Mouse (Mus musculus) ES-Bruce4 (cell line): ENCODE measurements around the gene Zc3h14.

Experiments
- CTCF ChIP-seq: IDR thresholded peaks from one replicate; pipeline ENCODE4 v1.8.1; 2011; ENCODE audit warnings: low read depth, low read length
- EP300 ChIP-seq: IDR thresholded peaks from 2 replicates; pipeline ENCODE4 v1.6.1; 2011; ENCODE audit warnings: low read depth, low read length; ENCODE audit not compliant: insufficient read depth
- POLR2A ChIP-seq: IDR thresholded peaks from one replicate; pipeline ENCODE4 v1.8.1; 2011; ENCODE audit warnings: low read length; ENCODE audit not compliant: insufficient read depth

DNA sequence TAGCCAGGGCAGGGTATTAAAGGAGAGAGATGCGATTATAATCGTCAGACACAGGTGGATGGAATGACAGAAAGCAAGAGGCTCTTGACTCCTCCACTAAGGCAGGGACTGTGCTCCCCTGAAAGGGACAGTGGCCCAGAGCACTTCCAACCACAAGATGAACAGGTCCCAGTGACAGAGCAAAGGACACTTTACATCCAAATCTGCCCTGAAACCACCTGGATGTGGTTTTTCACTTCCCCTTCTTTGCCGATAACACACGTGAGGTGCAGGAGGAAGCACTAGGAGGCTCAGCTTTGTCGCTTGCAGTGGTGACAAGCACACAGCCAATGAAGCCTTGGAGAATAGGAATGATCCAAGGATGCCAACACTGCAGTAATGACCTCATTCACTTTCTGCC is 53.6 kb downstream of the Zc3h14 start:
- TF ChIP-seq POLR2A, result no peak
- no peak for TF ChIP-seq CTCF
- TF ChIP-seq EP300, result no peak
